Mouse (Mus musculus): ENCODE data around the gene Nfat5. TPM values are rescaled to one million over a fixed set of nuclear protein-coding genes. Genes with fewer than 3 reads are reported as not detected.

Nfat5 gene
- polyA plus RNA-seq, 1 experiment from 2014 or later, result 15.6 TPM

GRCm38 (mm10) chr8:107386642-107387041 lies 93.4 kb downstream of the Nfat5 start:
- Histone ChIP-seq H3K27me3 (ENCODE audit: control insufficient read depth, insufficient read depth, low read length) (no peaks in the 10 kb centered on the region), H3K36me3 (ENCODE audit: control insufficient read depth, insufficient read depth, low read length) (no peaks in the 10 kb centered on the region), H3K4me3 (ENCODE audit: control insufficient read depth in 1 of 2, insufficient read depth in 1 of 2, low read depth in 1 of 2, low read length in 2 of 2) (no peak overlapping the region), H3K9ac (ENCODE audit: low read length) (no peak overlapping the region), H3K4me2 (ENCODE audit: low read length) (no peak overlapping the region), H3K9me3 (ENCODE audit: control insufficient read depth, low read length) (no peaks in the 10 kb centered on the region), H3K27ac (replicated peaks in 1 of 2; ENCODE audit: control insufficient read depth in 1 of 2, insufficient read depth in 1 of 2, low read depth in 2 of 2, low read length in 2 of 2) (peak overlapping the region in 1 of 2 experiments; percentile 34; a peak in 1 of 4 replicates), H3K4me1 (ENCODE audit: control insufficient read depth in 2 of 2, insufficient read depth in 2 of 2, low read length in 2 of 2) (peaks cover 13 to 25% of the 10 kb centered on the region in 2 experiments)
- no peak for ATAC-seq (ENCODE audit: insufficient number of reproducible peaks, insufficient read depth, low FRiP score, low read depth)
- 32% methylated on average over 3 of the region's 3 CpGs for WGBS

DNA sequence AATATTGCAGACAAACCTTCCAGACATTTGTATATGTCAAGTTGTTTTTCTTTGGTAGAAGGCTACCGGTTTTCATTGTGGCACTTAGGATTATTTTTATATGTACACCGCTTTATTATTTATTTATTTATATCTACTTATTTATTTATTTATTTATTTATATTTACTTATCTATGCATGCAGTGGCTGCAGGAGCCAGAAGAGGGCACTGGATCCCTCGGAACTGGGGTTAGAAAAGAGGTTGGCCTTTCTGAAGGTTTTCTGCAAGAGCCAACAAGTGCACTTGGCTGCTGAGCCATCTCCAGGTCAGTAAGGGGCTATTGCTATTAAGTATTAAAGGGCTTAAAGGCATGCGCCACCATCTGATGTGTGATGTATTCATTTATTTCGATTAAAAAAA lies 94.6 kb downstream of the Nfat5 start:
- Histone ChIP-seq H3K4me2 (ENCODE audit: low read length) (no peak overlapping the region), H3K27me3 (ENCODE audit: control insufficient read depth, insufficient read depth, low read length) (no peaks in the 10 kb centered on the region), H3K4me1 (ENCODE audit: control insufficient read depth in 2 of 2, insufficient read depth in 2 of 2, low read length in 2 of 2) (peaks cover 13 to 25% of the 10 kb centered on the region in 2 experiments), H3K9me3 (ENCODE audit: control insufficient read depth, low read length) (no peaks in the 10 kb centered on the region), H3K36me3 (ENCODE audit: control insufficient read depth, insufficient read depth, low read length) (no peaks in the 10 kb centered on the region), H3K9ac (ENCODE audit: low read length) (no peak overlapping the region), H3K27ac (replicated peaks in 1 of 2; ENCODE audit: control insufficient read depth in 1 of 2, insufficient read depth in 1 of 2, low read depth in 2 of 2, low read length in 2 of 2) (no peak overlapping the region), H3K4me3 (ENCODE audit: control insufficient read depth in 1 of 2, insufficient read depth in 1 of 2, low read depth in 1 of 2, low read length in 2 of 2) (no peak overlapping the region)
- 65% methylated on average over 5 of the region's 5 CpGs for WGBS
- no peak for ATAC-seq (ENCODE audit: insufficient number of reproducible peaks, insufficient read depth, low FRiP score, low read depth)

DNA sequence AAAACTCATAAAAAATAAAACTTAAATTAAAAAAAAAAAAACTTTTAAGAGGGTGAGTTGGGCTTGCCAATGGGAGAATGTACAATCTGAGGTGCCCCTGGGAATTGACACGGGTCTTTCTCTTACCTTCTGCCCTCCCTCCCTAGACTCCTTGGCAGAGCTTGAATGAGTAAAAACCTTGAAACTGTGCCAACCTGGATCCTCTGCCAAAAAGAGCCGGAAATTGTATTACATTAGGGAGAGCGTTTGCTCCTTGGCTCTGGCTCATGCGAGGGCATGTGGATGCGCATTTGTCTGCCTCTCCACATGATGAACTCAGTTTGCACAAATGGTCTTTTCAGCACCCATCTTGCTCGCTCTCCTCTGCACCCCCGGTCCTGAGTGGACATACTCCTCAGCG lies 96.3 kb downstream of the Nfat5 start:
- H3K27ac ChIP-seq (replicated peaks in 1 of 2; ENCODE audit: control insufficient read depth in 1 of 2, insufficient read depth in 1 of 2, low read depth in 2 of 2, low read length in 2 of 2), result no peak overlapping the region
- H3K4me2 ChIP-seq (ENCODE audit: low read length), result no peak overlapping the region
- H3K4me3 ChIP-seq (ENCODE audit: control insufficient read depth in 1 of 2, insufficient read depth in 1 of 2, low read depth in 1 of 2, low read length in 2 of 2), result no peak overlapping the region
- no peaks in the 10 kb centered on the region for H3K36me3 ChIP-seq (ENCODE audit: control insufficient read depth, insufficient read depth, low read length)
- no peaks in the 10 kb centered on the region for H3K9me3 ChIP-seq (ENCODE audit: control insufficient read depth, low read length)
- H3K9ac ChIP-seq (ENCODE audit: low read length), result no peak overlapping the region
- no peaks in the 10 kb centered on the region for H3K27me3 ChIP-seq (ENCODE audit: control insufficient read depth, insufficient read depth, low read length)
- 66% methylated on average over 8 of the region's 8 CpGs for WGBS
- peaks cover 8 to 25% of the 10 kb centered on the region in 2 experiments for H3K4me1 ChIP-seq (ENCODE audit: control insufficient read depth in 2 of 2, insufficient read depth in 2 of 2, low read length in 2 of 2)
- ATAC-seq (ENCODE audit: insufficient number of reproducible peaks, insufficient read depth, low FRiP score, low read depth), result no peak

DNA sequence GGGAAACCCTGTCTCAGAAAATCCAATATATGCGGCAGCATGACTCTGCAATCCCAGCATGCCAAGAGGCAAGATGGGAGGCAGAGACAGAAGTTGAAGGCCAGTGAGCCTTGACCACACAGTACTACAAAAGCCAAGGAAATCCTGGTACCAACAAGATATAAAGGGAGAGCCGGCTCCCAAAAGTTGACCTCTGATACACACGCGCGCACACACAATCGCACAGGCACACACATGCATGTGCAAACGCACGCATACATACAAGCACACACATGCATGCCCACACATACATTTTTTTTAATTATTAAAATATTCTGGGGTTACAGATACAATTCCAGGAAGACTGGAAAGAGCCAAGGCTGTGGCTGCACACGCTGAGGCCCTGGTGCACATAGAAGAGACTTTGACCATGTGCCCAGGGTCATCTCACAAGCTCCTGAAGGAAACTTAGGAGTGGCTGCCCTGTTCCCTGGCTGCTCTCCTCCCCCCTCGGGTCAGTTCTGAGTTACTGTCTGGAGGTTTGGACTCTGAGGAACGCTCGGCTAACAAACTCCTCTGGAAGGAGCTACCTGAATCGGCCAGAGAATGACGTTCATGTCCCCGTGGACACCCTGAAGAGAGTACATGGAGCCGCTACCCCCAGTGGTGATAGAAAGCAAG lies 97.3 kb downstream of the Nfat5 start:
- ATAC-seq (ENCODE audit: insufficient number of reproducible peaks, insufficient read depth, low FRiP score, low read depth), result no peak
- peaks cover 5 to 18% of the 10 kb centered on the region in 2 experiments for H3K4me1 ChIP-seq (ENCODE audit: control insufficient read depth in 2 of 2, insufficient read depth in 2 of 2, low read length in 2 of 2)
- H3K27ac ChIP-seq (replicated peaks in 1 of 2; ENCODE audit: control insufficient read depth in 1 of 2, insufficient read depth in 1 of 2, low read depth in 2 of 2, low read length in 2 of 2), result no peak overlapping the region
- no peaks in the 10 kb centered on the region for H3K36me3 ChIP-seq (ENCODE audit: control insufficient read depth, insufficient read depth, low read length)
- no peaks in the 10 kb centered on the region for H3K27me3 ChIP-seq (ENCODE audit: control insufficient read depth, insufficient read depth, low read length)
- no peaks in the 10 kb centered on the region for H3K9me3 ChIP-seq (ENCODE audit: control insufficient read depth, low read length)
- 90% methylated on average over 16 of the region's 16 CpGs for WGBS
- H3K9ac ChIP-seq (ENCODE audit: low read length), result no peak overlapping the region
- no peak overlapping the region for H3K4me3 ChIP-seq (ENCODE audit: control insufficient read depth in 1 of 2, insufficient read depth in 1 of 2, low read depth in 1 of 2, low read length in 2 of 2)
- H3K4me2 ChIP-seq (ENCODE audit: low read length), result no peak overlapping the region

GRCm38 (mm10) chr8:107391136-107391516 lies 97.9 kb downstream of the Nfat5 start:
- WGBS, result 62% methylated on average over 4 of the region's 4 CpGs
- Histone ChIP-seq H3K4me3 (ENCODE audit: control insufficient read depth in 1 of 2, insufficient read depth in 1 of 2, low read depth in 1 of 2, low read length in 2 of 2) (no peak overlapping the region), H3K4me1 (ENCODE audit: control insufficient read depth in 2 of 2, insufficient read depth in 2 of 2, low read length in 2 of 2) (peaks cover 4 to 13% of the 10 kb centered on the region in 2 experiments), H3K9ac (ENCODE audit: low read length) (no peak overlapping the region), H3K9me3 (ENCODE audit: control insufficient read depth, low read length) (no peaks in the 10 kb centered on the region), H3K36me3 (ENCODE audit: control insufficient read depth, insufficient read depth, low read length) (no peaks in the 10 kb centered on the region), H3K27me3 (ENCODE audit: control insufficient read depth, insufficient read depth, low read length) (no peaks in the 10 kb centered on the region), H3K4me2 (ENCODE audit: low read length) (no peak overlapping the region), H3K27ac (replicated peaks in 1 of 2; ENCODE audit: control insufficient read depth in 1 of 2, insufficient read depth in 1 of 2, low read depth in 2 of 2, low read length in 2 of 2) (no peak overlapping the region)
- no peak for ATAC-seq (ENCODE audit: insufficient number of reproducible peaks, insufficient read depth, low FRiP score, low read depth)

GRCm38 (mm10) chr8:107395397-107395796 lies 102.1 kb downstream of the Nfat5 start:
- Histone ChIP-seq H3K27ac (replicated peaks in 1 of 2; ENCODE audit: control insufficient read depth in 1 of 2, insufficient read depth in 1 of 2, low read depth in 2 of 2, low read length in 2 of 2) (no peak overlapping the region), H3K4me3 (ENCODE audit: control insufficient read depth in 1 of 2, insufficient read depth in 1 of 2, low read depth in 1 of 2, low read length in 2 of 2) (no peak overlapping the region), H3K4me1 (ENCODE audit: control insufficient read depth in 2 of 2, insufficient read depth in 2 of 2, low read length in 2 of 2) (no peaks in the 10 kb centered on the region), H3K9me3 (ENCODE audit: control insufficient read depth, low read length) (no peaks in the 10 kb centered on the region), H3K4me2 (ENCODE audit: low read length) (no peak overlapping the region), H3K36me3 (ENCODE audit: control insufficient read depth, insufficient read depth, low read length) (no peaks in the 10 kb centered on the region), H3K9ac (ENCODE audit: low read length) (no peak overlapping the region), H3K27me3 (ENCODE audit: control insufficient read depth, insufficient read depth, low read length) (no peaks in the 10 kb centered on the region)
- no peak for ATAC-seq (ENCODE audit: insufficient number of reproducible peaks, insufficient read depth, low FRiP score, low read depth)

- Histone ChIP-seq H3K36me3 (ENCODE audit: control insufficient read depth, insufficient read depth, low read length) (no peaks in the 10 kb centered on the region), H3K9ac (ENCODE audit: low read length) (no peak overlapping the region), H3K4me3 (ENCODE audit: control insufficient read depth in 1 of 2, insufficient read depth in 1 of 2, low read depth in 1 of 2, low read length in 2 of 2) (no peak overlapping the region), H3K9me3 (ENCODE audit: control insufficient read depth, low read length) (no peaks in the 10 kb centered on the region), H3K27me3 (ENCODE audit: control insufficient read depth, insufficient read depth, low read length) (no peaks in the 10 kb centered on the region), H3K4me2 (ENCODE audit: low read length) (no peak overlapping the region), H3K27ac (replicated peaks in 1 of 2; ENCODE audit: control insufficient read depth in 1 of 2, insufficient read depth in 1 of 2, low read depth in 2 of 2, low read length in 2 of 2) (no peak overlapping the region), H3K4me1 (ENCODE audit: control insufficient read depth in 2 of 2, insufficient read depth in 2 of 2, low read length in 2 of 2) (no peaks in the 10 kb centered on the region)
- 85% methylated on average over 10 of the region's 10 CpGs for WGBS
- no peak for ATAC-seq (ENCODE audit: insufficient number of reproducible peaks, insufficient read depth, low FRiP score, low read depth)
Observed at GRCm38 (mm10) chr8:107396106-107396670, 102.9 kb downstream of the Nfat5 start.

DNA sequence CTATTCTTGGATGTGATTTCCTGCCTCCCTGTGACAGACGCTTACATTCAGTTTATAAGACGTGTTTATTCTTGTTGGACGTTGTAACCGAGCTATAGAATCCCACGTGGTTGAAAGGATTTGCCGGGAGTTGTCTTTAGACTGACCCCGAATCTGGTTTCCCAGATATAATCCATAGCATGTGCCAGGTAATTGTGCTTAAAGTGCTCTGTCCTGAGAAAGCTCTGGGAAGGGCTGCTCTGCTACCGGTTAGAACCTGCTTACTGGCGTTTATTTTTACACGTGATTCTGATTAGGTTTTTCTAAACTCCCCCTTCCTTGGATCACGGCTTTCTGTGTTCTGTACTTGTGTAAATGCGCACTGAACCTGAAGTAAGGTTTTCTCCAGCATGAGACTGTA lies 104.4 kb downstream of the Nfat5 start:
- no peak for ATAC-seq (ENCODE audit: insufficient number of reproducible peaks, insufficient read depth, low FRiP score, low read depth)
- peaks cover under 1 to 4% of the 10 kb centered on the region in 2 experiments; a peak in 2 of 4 replicates for H3K4me1 ChIP-seq (ENCODE audit: control insufficient read depth in 2 of 2, insufficient read depth in 2 of 2, low read length in 2 of 2)
- H3K9me3 ChIP-seq (ENCODE audit: control insufficient read depth, low read length), result no peaks in the 10 kb centered on the region
- H3K36me3 ChIP-seq (ENCODE audit: control insufficient read depth, insufficient read depth, low read length), result no peaks in the 10 kb centered on the region
- no peak overlapping the region for H3K9ac ChIP-seq (ENCODE audit: low read length)
- WGBS, result 53% methylated on average over 12 of the region's 12 CpGs
- H3K4me3 ChIP-seq (ENCODE audit: control insufficient read depth in 1 of 2, insufficient read depth in 1 of 2, low read depth in 1 of 2, low read length in 2 of 2), result no peak overlapping the region
- no peak overlapping the region for H3K27ac ChIP-seq (replicated peaks in 1 of 2; ENCODE audit: control insufficient read depth in 1 of 2, insufficient read depth in 1 of 2, low read depth in 2 of 2, low read length in 2 of 2)
- no peaks in the 10 kb centered on the region for H3K27me3 ChIP-seq (ENCODE audit: control insufficient read depth, insufficient read depth, low read length)
- H3K4me2 ChIP-seq (ENCODE audit: low read length), result no peak overlapping the region

Measured in heart, embryonic 14.5 days (tissue).